8 mouse cellular contexts compared by ENCODE assay signal in genomic region chr11:101626995-101627856, GRCm38 (mm10). TPM values are rescaled to one million over a fixed set of nuclear protein-coding genes. Genes with fewer than 3 reads are reported as not detected.
DNase-seq lines count a peak whose midpoint lies in the region; ATAC-seq and TF ChIP-seq lines count a peak whose summit lies in the region.

Gene Rdm1, plus strand, starts transcription at chr11:101627195.

- ATAC-seq in embryonic facial prominence, embryonic 15.5 days (ENCODE audit: insufficient number of reproducible peaks, low FRiP score, low TSS enrichment, low read depth): peak; percentile 88

- H3K4me3 ChIP-seq in bone marrow, adult 2 months (replicated peaks; ENCODE audit: control insufficient read depth, low read depth, low read length): peak within 1 kb of the TSS; percentile 78
- H3K4me3 ChIP-seq in embryonic facial prominence, embryonic 15.5 days (replicated peaks): peak within 1 kb of the TSS; percentile 65
- H3K4me3 ChIP-seq in myocyte: peak within 1 kb of the TSS; percentile 23

- DNase-seq in A20 (ENCODE audit: low read depth, low spot score) (peak; percentile 97), liver (peak; percentile 90)
- DNase-seq in heart, adult 8-10 months (ENCODE audit: low spot score): peak; percentile 80
- peak; percentile 90 for DNase-seq in kidney, adult 9 months
- peak; percentile 88 for DNase-seq in splenic B cell, adult 2 months (ENCODE audit: low read depth, low spot score)

- no peak for TF ChIP-seq CTCF in bone marrow, adult 2 months (IDR thresholded peaks at IDR 0.05; ENCODE audit: control insufficient read depth, insufficient read depth, low read length)

- under 1% methylated on average over 34 of the region's 34 CpGs for WGBS in bone marrow, adult 2 months
- WGBS in embryonic facial prominence, embryonic 15.5 days: 0% methylated on average over 33 of the region's 34 CpGs

- H3K36me3 ChIP-seq in embryonic facial prominence, embryonic 15.5 days: no peaks in the 10 kb centered on the region
- H3K36me3 ChIP-seq in myocyte (ENCODE audit: control insufficient read depth, insufficient read depth): no peaks in the 10 kb centered on the region
- H3K36me3 ChIP-seq in splenic B cell, adult 2 months (ENCODE audit: control insufficient read depth, insufficient read depth, low read length, poor library complexity, severe bottlenecking): peaks cover 2% of the 10 kb centered on the region; the same call in 1 of the 2 replicates

- peak; percentile 46 for TF ChIP-seq POLR2A in bone marrow, adult 2 months (IDR thresholded peaks at IDR 0.05; ENCODE audit: borderline replicate concordance, control insufficient read depth, low read depth, low read length)
- peak; percentile 53 for TF ChIP-seq POLR2A in myocyte (IDR thresholded peaks at IDR 0.05; ENCODE audit: insufficient read length, low read depth)

- peak within 1 kb of the TSS; percentile 73 for H3K9ac ChIP-seq in embryonic facial prominence, embryonic 15.5 days

- H3K4me1 ChIP-seq in bone marrow, adult 2 months (ENCODE audit: control insufficient read depth, insufficient read depth, low read length): no peaks in the 10 kb centered on the region; the same call in 1 of the 2 replicates
- H3K4me1 ChIP-seq in embryonic facial prominence, embryonic 15.5 days: 0 out of 2 replicates have a peak, but pooled peaks cover 3% of the 10 kb centered on the region

- H3K27me3 ChIP-seq in embryonic facial prominence, embryonic 15.5 days: no peaks in the 10 kb centered on the region
- no peaks in the 10 kb centered on the region for H3K27me3 ChIP-seq in myocyte (ENCODE audit: control insufficient read depth, insufficient read depth, insufficient read length)
- no peaks in the 10 kb centered on the region for H3K27me3 ChIP-seq in splenic B cell, adult 2 months (ENCODE audit: control insufficient read depth, insufficient read depth, low read length, poor library complexity, severe bottlenecking)

- no peak within 1 kb of the TSS for H3ac ChIP-seq in myocyte (ENCODE audit: control insufficient read depth, insufficient read length)

- peak within 1 kb of the TSS; percentile 97 for H3K27ac ChIP-seq in bone marrow, adult 2 months (ENCODE audit: control insufficient read depth, insufficient read depth, low read depth, low read length, poor library complexity)
- H3K27ac ChIP-seq in embryonic facial prominence, embryonic 15.5 days (replicated peaks): peak within 1 kb of the TSS; percentile 100

- peak within 1 kb of the TSS; percentile 67 for H3K4me2 ChIP-seq in embryonic facial prominence, embryonic 15.5 days (replicated peaks)
- H3K4me2 ChIP-seq in myocyte (ENCODE audit: low read depth): peak within 1 kb of the TSS; percentile 94

- no peaks in the 10 kb centered on the region for H3K79me2 ChIP-seq in myocyte (ENCODE audit: control insufficient read depth, insufficient read depth)

- H3K9me3 ChIP-seq in embryonic facial prominence, embryonic 15.5 days (replicated peaks): no peaks in the 10 kb centered on the region

TF ChIP-seq in myocyte, 11 proteins besides CTCF, POLR2A, EP300 and RAD21:
- TF ChIP-seq TCF12 (IDR thresholded peaks at IDR 0.05; ENCODE audit: insufficient read depth, poor library complexity, severe bottlenecking) (no peak), POLR2AphosphoS2 (IDR thresholded peaks at IDR 0.05; ENCODE audit: insufficient read length, low read depth) (peak; percentile 49)
TF ChIP-seq in myocyte: peak in this region for 1.

RNA-seq across cellular contexts. Expression of gene Rdm1, which starts in this region (rescaled TPM):
- 17.4 and 57.2 TPM in 2 replicates for polyA plus RNA-seq in bone marrow, adult 2 months (2011; ENCODE audit: insufficient read depth, insufficient read length, low replicate concordance, missing spikeins)
- polyA plus RNA-seq in embryonic facial prominence, embryonic 15.5 days (2015; fragmentation: Nextera tagmentation; extraction: Ambion mirVana): 51.1 and 54.6 TPM in 2 replicates
- total RNA-seq in heart, adult 8-10 months (2022): 10 to 100 TPM; 47.9 to 60.0 (median 55.8) TPM
- 8.5 TPM for polyA plus RNA-seq in myocyte (2012; fragmentation: generic; extraction: Trizol)

Comparison
In these comparisons a context has a peak if more than half of its experiments do, and no peak if none do; other contexts are left out.
1. Peak in every context shown above with its lines: DNase-seq, ATAC-seq, H3K4me3 ChIP-seq and H3K27ac ChIP-seq.
2. H3K4me3 ChIP-seq: peak in every context shown above with its lines; median percentile 78 in bone marrow, adult 2 months; 65 in embryonic facial prominence, embryonic 15.5 days; 23 in myocyte.